Mouse (Mus musculus) embryonic facial prominence, embryonic 13.5 days (tissue): ENCODE data around the gene Opa3. TPM values are rescaled to one million over a fixed set of nuclear protein-coding genes. Genes with fewer than 3 reads are reported as not detected.

Experiments used
- ATAC-seq: fragments of 200-750 bp; cut with Nextera tagmentation; 2 replicates; pipeline ENCODE4 v1.8.0; 2017; ENCODE audit warnings: low read depth; ENCODE audit not compliant: insufficient number of reproducible peaks, insufficient read depth, low FRiP score, low TSS enrichment
- H3K27ac ChIP-seq: fragments of 300-500 bp; sonication (generic); 2 replicates; pipeline ENCODE4 v1.5.1; 2015; ENCODE audit warnings: moderate library complexity, mild to moderate bottlenecking, inconsistent platforms
- H3K27me3 ChIP-seq: fragments of 300-500 bp; sonication (generic); 2 replicates; pipeline ENCODE4 v1.6.1; 2015; ENCODE audit warnings: mild to moderate bottlenecking, inconsistent platforms
- H3K36me3 ChIP-seq: fragments of 300-500 bp; sonication (generic); 2 replicates; pipeline ENCODE4 v1.6.1; 2015; ENCODE audit warnings: mild to moderate bottlenecking, inconsistent platforms
- H3K4me1 ChIP-seq: fragments of 300-500 bp; sonication (generic); 2 replicates; pipeline ENCODE4 v1.6.1; 2015; ENCODE audit warnings: inconsistent platforms
- H3K4me2 ChIP-seq: fragments of 300-500 bp; sonication (generic); 2 replicates; pipeline ENCODE4 v1.6.1; 2015; ENCODE audit warnings: moderate library complexity, mild to moderate bottlenecking, inconsistent platforms
- H3K4me3 ChIP-seq: fragments of 300-500 bp; sonication (generic); 2 replicates; pipeline ENCODE4 v1.5.1; 2015; ENCODE audit warnings: mild to moderate bottlenecking, inconsistent platforms
- H3K9ac ChIP-seq: fragments of 300-500 bp; sonication (generic); 2 replicates; pipeline ENCODE4 v1.6.1; 2015; ENCODE audit warnings: mild to moderate bottlenecking, inconsistent platforms
- H3K9me3 ChIP-seq: fragments of 300-500 bp; sonication (generic); 2 replicates; pipeline ENCODE4 v1.6.1; 2016; ENCODE audit warnings: inconsistent platforms
- WGBS: fragments of 180-500 bp; shearing (Covaris S2); methylation state at CpG from one replicate; pipeline ENCODE4 v1.1.7; 2015; ENCODE audit warnings: mixed read lengths; 5-methylcytosine and 5-hydroxymethylcytosine counted together
- polyA plus RNA-seq: library from polyadenylated mRNA; unstranded; fragments of >200 nt; fragmentation: Nextera tagmentation; extraction: Ambion mirVana; gene quantifications from 2 replicates; pipeline ENCODE4 v1.2.1, GENCODE M21; 2015

Opa3 gene
- polyA plus RNA-seq, 1 experiment from 2014 or later: 38.2 TPM

- H3K27me3 ChIP-seq: peaks cover 15% of the 10 kb centered on the region
- no peaks in the 10 kb centered on the region for H3K9me3 ChIP-seq
- H3K4me1 ChIP-seq: peaks cover 26% of the 10 kb centered on the region
- H3K4me2 ChIP-seq: no peak overlapping the region
- no peak for ATAC-seq
- H3K36me3 ChIP-seq: peaks cover 5% of the 10 kb centered on the region; the same call in 1 of the 2 replicates
- no peak overlapping the region for H3K9ac ChIP-seq
- no peak overlapping the region for H3K27ac ChIP-seq
- WGBS: 67% methylated on average over 5 of the region's 5 CpGs
- no peak overlapping the region for H3K4me3 ChIP-seq
Observed at GRCm38 (mm10) chr7:19217492-19217891, 10.6 kb upstream of the Opa3 start.

- H3K4me1 ChIP-seq: peaks cover 22% of the 10 kb centered on the region
- peaks cover 9% of the 10 kb centered on the region; the same call in 1 of the 2 replicates for H3K36me3 ChIP-seq
- peaks cover 12% of the 10 kb centered on the region for H3K27me3 ChIP-seq
- H3K4me3 ChIP-seq: no peak overlapping the region
- 4% methylated on average over 2 of the region's 3 CpGs for WGBS
- no peak overlapping the region for H3K27ac ChIP-seq
- H3K4me2 ChIP-seq: no peak overlapping the region
- no peaks in the 10 kb centered on the region for H3K9me3 ChIP-seq
- ATAC-seq: no peak
- no peak overlapping the region for H3K9ac ChIP-seq
Observed at GRCm38 (mm10) chr7:19217944-19218343, 10.2 kb upstream of the Opa3 start.

- Histone ChIP-seq H3K9me3 (no peaks in the 10 kb centered on the region), H3K27ac (no peak overlapping the region), H3K4me1 (peaks cover 12% of the 10 kb centered on the region), H3K4me3 (no peak overlapping the region), H3K4me2 (no peak overlapping the region), H3K9ac (no peak overlapping the region), H3K27me3 (no peaks in the 10 kb centered on the region), H3K36me3 (peaks cover 10% of the 10 kb centered on the region; the same call in 1 of the 2 replicates)
- no peak for ATAC-seq
- WGBS: 70% methylated on average over 3 of the region's 3 CpGs
Observed at GRCm38 (mm10) chr7:19220061-19220460, 8.1 kb upstream of the Opa3 start.

- 95% methylated on average over 16 of the region's 16 CpGs for WGBS
- Histone ChIP-seq H3K36me3 (peaks cover 19% of the 10 kb centered on the region; the same call in 1 of the 2 replicates), H3K27ac (no peak overlapping the region), H3K4me1 (peaks cover 15% of the 10 kb centered on the region), H3K4me3 (no peak overlapping the region), H3K9me3 (no peaks in the 10 kb centered on the region), H3K9ac (no peak overlapping the region), H3K4me2 (no peak overlapping the region), H3K27me3 (no peaks in the 10 kb centered on the region)
- no peak for ATAC-seq
Observed at GRCm38 (mm10) chr7:19222189-19222588, 5.9 kb upstream of the Opa3 start.

GRCm38 (mm10) chr7:19222875-19223274 is 5.3 kb upstream of the Opa3 start:
- Histone ChIP-seq H3K4me2 (no peak overlapping the region), H3K4me1 (peaks cover 11% of the 10 kb centered on the region), H3K9me3 (no peaks in the 10 kb centered on the region), H3K36me3 (peaks cover 19% of the 10 kb centered on the region; the same call in 1 of the 2 replicates), H3K27me3 (no peaks in the 10 kb centered on the region), H3K9ac (no peak overlapping the region), H3K27ac (no peak overlapping the region), H3K4me3 (no peak overlapping the region)
- no peak for ATAC-seq
- 89% methylated on average over 14 of the region's 14 CpGs for WGBS

GRCm38 (mm10) chr7:19224933-19225332 is 3.2 kb upstream of the Opa3 start:
- H3K27me3 ChIP-seq: no peaks in the 10 kb centered on the region
- no peak for ATAC-seq
- no peak overlapping the region for H3K27ac ChIP-seq
- no peak overlapping the region for H3K4me2 ChIP-seq
- H3K9me3 ChIP-seq: no peaks in the 10 kb centered on the region
- peak overlapping the region; percentile 7; the same call in 1 of the 2 replicates for H3K9ac ChIP-seq
- peaks cover 19% of the 10 kb centered on the region; the same call in 1 of the 2 replicates for H3K36me3 ChIP-seq
- H3K4me3 ChIP-seq: no peak overlapping the region
- WGBS: 78% methylated on average over 4 of the region's 4 CpGs
- peaks cover 16% of the 10 kb centered on the region for H3K4me1 ChIP-seq

GRCm38 (mm10) chr7:19226817-19227797 is 1.0 kb upstream of the Opa3 start:
- peaks cover 17% of the 10 kb centered on the region for H3K4me1 ChIP-seq
- 18% methylated on average over 20 of the region's 20 CpGs for WGBS
- peak overlapping the region; percentile 81 for H3K9ac ChIP-seq
- H3K27me3 ChIP-seq: no peaks in the 10 kb centered on the region
- H3K4me2 ChIP-seq: peak overlapping the region; percentile 75
- peaks cover 22% of the 10 kb centered on the region; the same call in 1 of the 2 replicates for H3K36me3 ChIP-seq
- H3K4me3 ChIP-seq: peak overlapping the region; percentile 64
- ATAC-seq: 0 out of 2 replicates have a peak, but pooled peaks have one; percentile 7
- H3K27ac ChIP-seq: peak overlapping the region; percentile 94
- H3K9me3 ChIP-seq: no peaks in the 10 kb centered on the region

- Histone ChIP-seq H3K36me3 (peaks cover 18% of the 10 kb centered on the region; the same call in 1 of the 2 replicates), H3K9me3 (no peaks in the 10 kb centered on the region), H3K4me2 (peak overlapping the region; percentile 75), H3K27me3 (no peaks in the 10 kb centered on the region), H3K27ac (peak overlapping the region; percentile 99), H3K4me3 (peak overlapping the region; percentile 64), H3K4me1 (peaks cover 17% of the 10 kb centered on the region), H3K9ac (peak overlapping the region; percentile 83)
- no peak for ATAC-seq
- under 1% methylated on average over 14 of the region's 14 CpGs for WGBS
Observed at GRCm38 (mm10) chr7:19228793-19229148, 637 bp downstream of the Opa3 start.

- WGBS: 50% methylated on average over 5 of the region's 5 CpGs
- peak overlapping the region; percentile 75 for H3K4me2 ChIP-seq
- no peak for ATAC-seq
- H3K4me1 ChIP-seq: peaks cover 17% of the 10 kb centered on the region
- peaks cover 21% of the 10 kb centered on the region; the same call in 1 of the 2 replicates for H3K36me3 ChIP-seq
- H3K27me3 ChIP-seq: no peaks in the 10 kb centered on the region
- H3K9me3 ChIP-seq: no peaks in the 10 kb centered on the region
- peak overlapping the region; percentile 83 for H3K9ac ChIP-seq
- H3K4me3 ChIP-seq: peak overlapping the region; percentile 64
- H3K27ac ChIP-seq: peak overlapping the region; percentile 65
Observed at GRCm38 (mm10) chr7:19229404-19229803, 1.3 kb downstream of the Opa3 start.

GRCm38 (mm10) chr7:19230041-19230580 is 2.0 kb downstream of the Opa3 start:
- Histone ChIP-seq H3K9ac (peak overlapping the region; percentile 47; the same call in 1 of the 2 replicates), H3K4me3 (no peak overlapping the region), H3K27ac (no peak overlapping the region), H3K4me1 (peaks cover 17% of the 10 kb centered on the region), H3K4me2 (peak overlapping the region; percentile 75; the same call in 1 of the 2 replicates), H3K9me3 (no peaks in the 10 kb centered on the region), H3K27me3 (no peaks in the 10 kb centered on the region), H3K36me3 (peaks cover 21% of the 10 kb centered on the region; the same call in 1 of the 2 replicates)
- WGBS: 97% methylated on average over 2 of the region's 2 CpGs
- no peak for ATAC-seq

- Histone ChIP-seq H3K4me2 (no peak overlapping the region), H3K9ac (no peak overlapping the region), H3K36me3 (peaks cover 13% of the 10 kb centered on the region; the same call in 1 of the 2 replicates), H3K4me3 (no peak overlapping the region), H3K27me3 (no peaks in the 10 kb centered on the region), H3K9me3 (no peaks in the 10 kb centered on the region), H3K27ac (no peak overlapping the region), H3K4me1 (peaks cover 17% of the 10 kb centered on the region)
- ATAC-seq: no peak
- 87% methylated on average over 5 of the region's 5 CpGs for WGBS
Observed at GRCm38 (mm10) chr7:19230899-19231298, 2.8 kb downstream of the Opa3 start.
